ENCODE assay signal across 8 mouse cellular contexts in the genomic region with DNA sequence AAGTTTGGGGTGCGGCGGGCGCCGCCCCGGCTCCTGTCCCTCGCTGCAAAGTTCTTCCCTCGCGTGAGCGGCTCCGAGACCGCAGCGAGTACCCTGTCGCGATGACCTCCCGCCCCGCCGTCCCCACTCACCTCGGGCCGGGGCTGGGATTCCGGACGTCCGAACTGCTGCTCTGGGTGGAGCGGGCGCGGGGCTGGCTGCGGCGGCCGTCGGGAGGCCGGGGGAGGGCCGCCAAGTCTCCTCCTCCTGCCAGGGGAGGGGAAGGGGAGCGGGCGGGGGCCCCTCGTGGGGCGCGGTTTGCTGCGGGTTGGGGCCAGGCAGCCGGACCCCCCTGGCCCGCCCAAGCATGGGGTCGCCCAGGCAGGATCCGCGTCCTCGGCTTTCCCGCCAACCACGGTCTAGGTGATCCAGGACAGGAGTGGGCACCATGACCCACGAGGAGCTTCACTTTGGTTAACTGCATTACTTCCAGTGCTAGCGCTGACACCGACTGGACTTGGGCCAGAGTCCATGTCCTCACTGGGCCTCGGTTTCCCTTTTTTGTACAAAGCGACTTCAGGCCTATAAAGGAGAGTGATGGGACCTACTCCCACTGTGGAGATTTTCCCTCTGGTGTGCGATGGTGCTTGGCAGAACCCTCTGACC. TPM values are rescaled to one million over a fixed set of nuclear protein-coding genes. Genes with fewer than 3 reads are reported as not detected.
A peak's percentile ranks its signal among the peaks of the same experiment; 100 is the strongest.
DNase-seq lines count a peak whose midpoint lies in the region; ATAC-seq and TF ChIP-seq lines count a peak whose summit lies in the region.

Gene Ccdc102a, minus strand, starts transcription at position 248 of the 645 bp plus-strand sequence.

- peaks cover 16 to 40% of the 10 kb centered on the region in 2 experiments for H3K4me1 ChIP-seq in CH12.LX (ENCODE audit: control insufficient read depth in 1 of 2, insufficient read depth in 2 of 2)
- H3K4me1 ChIP-seq in hindbrain, embryonic 16.5 days (ENCODE audit: control insufficient read depth, insufficient read depth, low read depth, low read length) = peaks cover 22% of the 10 kb centered on the region
- peaks cover 28% of the 10 kb centered on the region for H3K4me1 ChIP-seq in liver, postnatal 0 days (ENCODE audit: insufficient read depth)

- TF ChIP-seq RAD21 in CH12.LX (IDR thresholded peaks at IDR 0.05; ENCODE audit: low read depth, low read length) = no peak

- H3K79me2 ChIP-seq in CH12.LX (replicated peaks; ENCODE audit: control insufficient read depth, extremely low read depth, insufficient read depth, poor library complexity, severe bottlenecking) = no peaks in the 10 kb centered on the region

- H3K4me2 ChIP-seq in CH12.LX (ENCODE audit: insufficient read depth, low read depth, poor library complexity, severe bottlenecking) = peak within 1 kb of the TSS; percentile 58
- H3K4me2 ChIP-seq in hindbrain, embryonic 16.5 days (ENCODE audit: low read length) = peak within 1 kb of the TSS; percentile 86
- peak within 1 kb of the TSS; percentile 94 for H3K4me2 ChIP-seq in liver, postnatal 0 days (ENCODE audit: low read depth, low read length)

- 0 out of 2 replicates have a peak, but pooled peaks have one; percentile 14 for ATAC-seq in hindbrain, embryonic 16.5 days
- peak; percentile 55 for ATAC-seq in liver, postnatal 0 days

- dilution Hi-C loops in CH12.LX (cut with MboI; ENCODE audit: extremely low pct_ligation_motif_present, extremely low pct_unique_long_range_greater_than_20kb, low sequenced_read_pairs) = no loop called here

- no peak for TF ChIP-seq CTCF in CH12.LX (conservative IDR thresholded peaks at IDR 0.05 in 1 of 2, IDR thresholded peaks at IDR 0.05 in 1 of 2; ENCODE audit: low read depth in 2 of 2, low read length in 2 of 2)
- TF ChIP-seq CTCF in liver, postnatal 0 days (IDR thresholded peaks at IDR 0.05; ENCODE audit: low read depth) = no peak

- 0 out of 2 replicates have a peak, but pooled peaks have one; percentile 33 for TF ChIP-seq POLR2A in CH12.LX (IDR thresholded peaks at IDR 0.05; ENCODE audit: low read depth, low read length)

- peaks cover 7 to 8% of the 10 kb centered on the region in 2 experiments for H3K36me3 ChIP-seq in CH12.LX (replicated peaks in 1 of 2; ENCODE audit: control insufficient read depth in 1 of 2, insufficient read depth in 1 of 2, low read length in 1 of 2)
- no peaks in the 10 kb centered on the region for H3K36me3 ChIP-seq in hindbrain, embryonic 16.5 days (ENCODE audit: control insufficient read depth, insufficient read depth, low read length)
- no peaks in the 10 kb centered on the region for H3K36me3 ChIP-seq in liver, postnatal 0 days (replicated peaks; ENCODE audit: insufficient read depth, low read length)

- no peak for DNase-seq in CH12.LX (ENCODE audit: extremely low read depth)
- peak; percentile 46 for DNase-seq in adipocyte (ENCODE audit: low spot score)
- DNase-seq in gastrocnemius, adult 18-20 months (ENCODE audit: low spot score) = peak; percentile 34
- DNase-seq in liver, postnatal 0 days = peak; percentile 54
- DNase-seq in ovary, postnatal 14 days (ENCODE audit: low spot score) = peak; percentile 62
- no peak for DNase-seq in left cerebral cortex, adult 9 months (ENCODE audit: low spot score in 2 of 2)
- no peak for DNase-seq in layer of hippocampus, adult 11-12 months (ENCODE audit: low spot score)

- peak within 1 kb of the TSS; percentile 59 to 70 (median 62) for H3K4me3 ChIP-seq in CH12.LX (replicated peaks in 1 of 3; ENCODE audit: low read depth in 2 of 3, low read length in 2 of 3, poor library complexity in 1 of 3)
- peak within 1 kb of the TSS; percentile 56 for H3K4me3 ChIP-seq in hindbrain, embryonic 16.5 days (ENCODE audit: low read length)
- peak within 1 kb of the TSS; percentile 64 for H3K4me3 ChIP-seq in liver, postnatal 0 days (ENCODE audit: low read depth, low read length)

- TF ChIP-seq EP300 in CH12.LX (IDR thresholded peaks at IDR 0.05; ENCODE audit: low read length) = no peak
- no peak for TF ChIP-seq EP300 in liver, postnatal 0 days (IDR thresholded peaks at IDR 0.05; ENCODE audit: low read depth)

- peaks cover 5% of the 10 kb centered on the region for H3K9me3 ChIP-seq in CH12.LX (replicated peaks; ENCODE audit: low read length)
- no peaks in the 10 kb centered on the region for H3K9me3 ChIP-seq in hindbrain, embryonic 16.5 days (ENCODE audit: control insufficient read depth, low read length)
- H3K9me3 ChIP-seq in liver, postnatal 0 days (ENCODE audit: low read length) = no peaks in the 10 kb centered on the region

- peaks cover 1% of the 10 kb centered on the region for H3K27me3 ChIP-seq in CH12.LX (replicated peaks)
- H3K27me3 ChIP-seq in hindbrain, embryonic 16.5 days (replicated peaks; ENCODE audit: control insufficient read depth, insufficient read depth, low read length) = peaks cover 10% of the 10 kb centered on the region
- peaks cover 27% of the 10 kb centered on the region for H3K27me3 ChIP-seq in liver, postnatal 0 days (ENCODE audit: insufficient read depth, low read length)

- H3K27ac ChIP-seq in CH12.LX (ENCODE audit: insufficient read depth, low read depth) = no peak within 1 kb of the TSS
- peak within 1 kb of the TSS; percentile 40; the same call in 1 of the 2 replicates for H3K27ac ChIP-seq in hindbrain, embryonic 16.5 days (ENCODE audit: low read depth, low read length)
- peak within 1 kb of the TSS; percentile 62 for H3K27ac ChIP-seq in liver, postnatal 0 days (ENCODE audit: low read depth)

- peak within 1 kb of the TSS; percentile 70 for H3K9ac ChIP-seq in CH12.LX (ENCODE audit: insufficient read depth, low read depth)
- peak within 1 kb of the TSS; percentile 65 for H3K9ac ChIP-seq in hindbrain, embryonic 16.5 days (ENCODE audit: low read depth, low read length)
- peak within 1 kb of the TSS; percentile 63 for H3K9ac ChIP-seq in liver, postnatal 0 days (replicated peaks)

- in situ Hi-C loops in CH12.LX (cut with MboI; ENCODE audit: low pct_ligation_motif_present, low pct_unique_long_range_greater_than_20kb, low sequenced_read_pairs) = no loop called here

- 4% methylated on average over 35 of the region's 51 CpGs for WGBS in hindbrain, embryonic 16.5 days
- 5% methylated on average over 41 of the region's 51 CpGs for WGBS in liver, postnatal 0 days (ENCODE audit: insufficient replicate concordance)

TF ChIP-seq in CH12.LX, 34 proteins besides CTCF, POLR2A, EP300 and RAD21:
- TF ChIP-seq UBTF (IDR thresholded peaks at IDR 0.05; ENCODE audit: low read depth, low read length) = no peak
- no peak for TF ChIP-seq JUN (IDR thresholded peaks at IDR 0.05; ENCODE audit: insufficient read depth, low read depth, low read length)

RNA-seq across cellular contexts. Expression of gene Ccdc102a, which starts in this region (rescaled TPM):
- total RNA-seq in CH12.LX (2012; rRNA removed) (5.8 and 5.9 TPM in 2 replicates), CH12.LX (2014; rRNA removed) (2.1 and 2.5 TPM in 2 replicates)
- 2.8 and 4.5 TPM in 2 replicates for polyA plus RNA-seq in CH12.LX (2012; ENCODE audit: insufficient read length, low read depth)
- total RNA-seq in gastrocnemius, adult 18-20 months (2021) = 1 to 10 TPM; 2.5 to 5.3 TPM
- 5.7 and 6.9 TPM in 2 replicates for polyA plus RNA-seq in hindbrain, embryonic 16.5 days (2015; fragmentation: Nextera tagmentation; extraction: Ambion mirVana)
- 1.3 and 1.5 TPM in 2 replicates for polyA plus RNA-seq in liver, postnatal 0 days (2015; fragmentation: Nextera tagmentation; extraction: Ambion mirVana)

Comparison
In these comparisons a context has a peak if more than half of its experiments do, and no peak if none do; other contexts are left out.
1. DNase-seq: peak in adipocyte (single experiment), gastrocnemius, adult 18-20 months (single experiment), liver, postnatal 0 days (single experiment) and ovary, postnatal 14 days (single experiment); none in CH12.LX (single experiment), left cerebral cortex, adult 9 months (0 of 2) and layer of hippocampus, adult 11-12 months (single experiment).
2. Peak in every context shown above with its lines, with median percentiles within 50 percentile points of each other: H3K4me2 ChIP-seq, H3K4me3 ChIP-seq and H3K9ac ChIP-seq.